Mouse (Mus musculus) limb, embryonic 11.5 days (tissue): ENCODE measurements around the gene Arhgap6. TPM values are rescaled to one million over a fixed set of nuclear protein-coding genes. Genes with fewer than 3 reads are reported as not detected.

Source experiments
- ATAC-seq: fragments of 200-750 bp; cut with Nextera tagmentation; 2 replicates; pipeline ENCODE4 v1.8.0; 2017; ENCODE audit warnings: low read depth; ENCODE audit not compliant: insufficient number of reproducible peaks, low FRiP score, low TSS enrichment
- DNase-seq: peaks from one replicate; pipeline ENCODE4 v3.0.0-alpha.2; 2015; ENCODE audit warnings: low spot score
- H3K27ac ChIP-seq: fragments of 300-500 bp; sonication (generic); replicated peaks from 2 replicates; pipeline ENCODE4 v1.5.1; 2014; ENCODE audit warnings: low read depth, mild to moderate bottlenecking, low read length
- H3K27me3 ChIP-seq: fragments of 300-500 bp; sonication (generic); 2 replicates; pipeline ENCODE4 v1.6.1; 2014; ENCODE audit warnings: mild to moderate bottlenecking, low read length, mixed read lengths; ENCODE audit not compliant: control insufficient read depth, insufficient read depth
- H3K36me3 ChIP-seq: fragments of 300-500 bp; sonication (generic); 2 replicates; pipeline ENCODE4 v1.6.1; 2014; ENCODE audit warnings: mild to moderate bottlenecking, low read length, moderate library complexity, mixed read lengths; ENCODE audit not compliant: control insufficient read depth, insufficient read depth
- H3K4me1 ChIP-seq: fragments of 300-500 bp; sonication (generic); 2 replicates; pipeline ENCODE4 v1.6.1; 2014; ENCODE audit warnings: low read length, mixed read lengths; ENCODE audit not compliant: control insufficient read depth, insufficient read depth
- H3K4me2 ChIP-seq: fragments of 300-500 bp; sonication (generic); 2 replicates; pipeline ENCODE4 v1.6.1; 2014; ENCODE audit warnings: low read depth, mild to moderate bottlenecking, moderate library complexity; ENCODE audit not compliant: severe bottlenecking
- H3K4me3 ChIP-seq: fragments of 300-500 bp; sonication (generic); 2 replicates; pipeline ENCODE4 v1.5.1; 2014; ENCODE audit warnings: low read depth, low read length
- H3K9ac ChIP-seq: fragments of 300-500 bp; sonication (generic); 2 replicates; pipeline ENCODE4 v1.6.1; 2014; ENCODE audit warnings: mild to moderate bottlenecking, low read length
- H3K9me3 ChIP-seq: fragments of 300-500 bp; sonication (generic); 2 replicates; pipeline ENCODE4 v1.6.1; 2016; ENCODE audit warnings: low read length; ENCODE audit not compliant: control insufficient read depth
- WGBS: fragments of 180-500 bp; shearing (Covaris S2); extraction: QIAGEN DNeasy Blood & Tissue Kit; methylation state at CpG from one replicate; pipeline ENCODE4 v1.1.7; 2014; 5-methylcytosine and 5-hydroxymethylcytosine counted together
- polyA plus RNA-seq: library from polyadenylated mRNA; unstranded; fragments of >200 nt; fragmentation: Nextera tagmentation; extraction: Ambion mirVana; gene quantifications from 2 replicates; pipeline ENCODE4 v1.2.1, GENCODE M21; 2014

Arhgap6 gene
- polyA plus RNA-seq, 1 experiment from 2014 or later, result 1.4 TPM

DNA sequence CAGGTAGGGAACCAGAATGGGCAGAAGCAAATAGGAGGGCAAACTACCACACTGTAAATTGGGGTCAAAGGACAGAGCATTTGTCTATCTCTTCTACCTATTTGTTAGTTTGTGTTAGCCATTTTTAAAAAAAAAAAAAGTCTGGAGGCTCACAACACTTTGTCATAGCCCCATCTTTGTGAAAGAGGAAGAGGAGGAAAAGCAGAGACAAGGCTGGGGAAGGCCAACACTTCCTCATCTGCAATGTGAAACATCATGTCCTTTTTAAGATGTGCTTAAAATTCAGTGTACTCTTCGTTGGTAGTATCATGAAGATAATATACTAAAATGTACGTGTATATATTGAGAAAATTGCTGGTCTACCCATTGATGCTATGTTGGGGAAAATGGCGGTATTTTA, 466.1 kb downstream of the Arhgap6 start:
- Histone ChIP-seq H3K4me3 (no peak overlapping the region), H3K4me2 (no peak overlapping the region), H3K9me3 (no peaks in the 10 kb centered on the region), H3K27me3 (no peaks in the 10 kb centered on the region; the same call in 1 of the 2 replicates), H3K36me3 (no peaks in the 10 kb centered on the region), H3K27ac (no peak overlapping the region), H3K9ac (no peak overlapping the region), H3K4me1 (no peaks in the 10 kb centered on the region)
- 73% methylated on average over 3 of the region's 3 CpGs for WGBS
- DNase-seq, result no peak
- no peak for ATAC-seq

DNA sequence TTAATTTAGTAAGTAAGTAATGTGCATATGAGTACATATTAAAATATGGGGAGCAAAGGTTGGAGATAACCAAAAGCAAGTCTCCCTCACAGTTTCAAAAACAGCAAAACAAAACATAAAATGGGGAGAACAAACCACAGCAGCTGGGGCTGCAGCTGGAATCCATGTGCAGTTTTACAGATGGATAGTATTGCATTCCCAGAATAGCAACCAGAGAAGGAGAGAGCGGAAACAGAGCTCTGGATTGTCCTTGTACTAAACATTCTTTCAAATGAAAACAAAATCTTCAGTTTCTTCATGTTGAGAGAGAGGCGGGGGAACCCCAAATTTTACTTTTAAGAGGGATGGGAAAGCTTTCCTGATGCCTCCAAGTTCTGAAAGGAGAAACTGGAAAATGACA, 467.3 kb downstream of the Arhgap6 start:
- H3K27me3 ChIP-seq, result no peaks in the 10 kb centered on the region; the same call in 1 of the 2 replicates
- H3K27ac ChIP-seq, result no peak overlapping the region
- H3K9ac ChIP-seq, result no peak overlapping the region
- 77% methylated on average over 2 of the region's 2 CpGs for WGBS
- no peaks in the 10 kb centered on the region for H3K9me3 ChIP-seq
- DNase-seq, result no peak
- H3K4me1 ChIP-seq, result no peaks in the 10 kb centered on the region
- no peak overlapping the region for H3K4me2 ChIP-seq
- no peak for ATAC-seq
- H3K4me3 ChIP-seq, result no peak overlapping the region
- no peaks in the 10 kb centered on the region for H3K36me3 ChIP-seq

DNA sequence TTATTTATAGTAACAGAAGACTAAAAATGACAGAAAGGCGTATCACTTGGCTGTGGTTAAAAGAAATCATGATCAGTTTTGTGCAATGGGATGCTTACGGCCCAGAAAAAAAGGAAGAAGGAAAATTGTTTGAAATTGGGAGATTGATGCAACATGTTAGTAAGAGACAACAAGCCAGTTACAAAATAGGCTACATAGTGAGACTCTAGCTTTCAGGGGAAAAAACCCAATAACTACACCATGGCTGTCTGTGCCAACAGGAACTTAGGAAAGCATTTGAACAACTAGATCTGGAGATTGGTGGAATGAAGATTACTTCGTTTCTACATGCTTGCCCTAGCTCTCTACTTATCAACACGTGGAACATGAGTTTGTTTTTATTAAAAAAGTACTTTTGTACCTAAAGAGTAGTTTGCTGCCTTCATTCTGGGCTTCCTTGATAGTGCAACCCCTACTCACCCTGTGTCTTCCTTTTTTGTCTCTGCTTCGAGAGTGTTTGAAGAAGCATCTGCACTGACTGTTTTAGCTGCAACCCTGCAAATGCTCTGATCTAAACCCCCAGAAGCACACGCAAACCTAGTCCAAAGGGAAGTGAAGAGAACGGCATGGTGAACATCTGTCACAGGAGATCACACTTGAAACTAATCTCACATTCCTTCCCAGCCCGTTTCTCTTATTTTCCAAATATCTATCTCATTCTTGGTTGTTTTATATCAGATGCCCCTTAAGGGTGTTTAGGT, 468.7 kb downstream of the Arhgap6 start:
- ATAC-seq, result no peak
- no peaks in the 10 kb centered on the region for H3K4me1 ChIP-seq
- H3K9me3 ChIP-seq, result no peaks in the 10 kb centered on the region
- no peak overlapping the region for H3K4me3 ChIP-seq
- H3K36me3 ChIP-seq, result no peaks in the 10 kb centered on the region
- no peaks in the 10 kb centered on the region for H3K27me3 ChIP-seq
- no peak for DNase-seq
- no peak overlapping the region for H3K27ac ChIP-seq
- 75% methylated on average over 8 of the region's 8 CpGs for WGBS
- no peak overlapping the region for H3K4me2 ChIP-seq
- no peak overlapping the region for H3K9ac ChIP-seq

DNA sequence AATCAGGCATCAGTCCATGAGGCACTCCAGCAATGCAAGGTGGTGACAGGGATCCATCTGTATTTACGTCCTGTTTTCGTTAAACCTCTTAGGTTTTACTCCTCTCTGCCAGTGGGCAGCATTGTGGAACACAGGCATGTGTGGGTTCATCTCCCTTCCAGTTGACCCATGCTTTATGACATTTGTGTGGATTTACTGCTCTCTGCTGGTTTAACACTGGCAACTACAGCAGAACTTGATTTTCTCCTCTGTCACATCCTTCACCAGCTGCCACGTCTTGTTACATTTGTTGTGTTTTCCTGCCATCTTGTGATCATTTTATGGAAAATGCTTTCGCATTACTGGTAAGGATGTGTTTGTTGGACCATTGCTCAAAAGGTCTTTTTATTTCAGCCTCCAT, 504.7 kb downstream of the Arhgap6 start:
- DNase-seq, result no peak
- Histone ChIP-seq H3K36me3 (no peaks in the 10 kb centered on the region), H3K4me1 (no peaks in the 10 kb centered on the region), H3K4me3 (no peak overlapping the region), H3K27ac (no peak overlapping the region), H3K9ac (no peak overlapping the region), H3K27me3 (peaks cover 2% of the 10 kb centered on the region; the same call in 1 of the 2 replicates), H3K4me2 (no peak overlapping the region), H3K9me3 (no peaks in the 10 kb centered on the region)
- no peak for ATAC-seq
- 79% methylated on average over 4 of the region's 4 CpGs for WGBS

- DNase-seq, result no peak
- H3K36me3 ChIP-seq, result no peaks in the 10 kb centered on the region
Observed at GRCm38 (mm10) chrX:169302271-169303045, 507.6 kb downstream of the Arhgap6 start.

GRCm38 (mm10) chrX:169303945-169304344, 509.0 kb downstream of the Arhgap6 start:
- no peaks in the 10 kb centered on the region for H3K36me3 ChIP-seq
- no peak overlapping the region for H3K9ac ChIP-seq
- WGBS, result 46% methylated on average over 3 of the region's 3 CpGs
- H3K4me1 ChIP-seq, result no peaks in the 10 kb centered on the region
- no peaks in the 10 kb centered on the region for H3K9me3 ChIP-seq
- H3K27ac ChIP-seq, result no peak overlapping the region
- no peak for ATAC-seq
- H3K4me2 ChIP-seq, result no peak overlapping the region
- no peaks in the 10 kb centered on the region for H3K27me3 ChIP-seq
- peak; percentile 69 for DNase-seq
- H3K4me3 ChIP-seq, result no peak overlapping the region

More at GRCm38 (mm10) chrX:169302271-169303045, 507.6 kb downstream of the Arhgap6 start:
- H3K9me3 ChIP-seq, result no peaks in the 10 kb centered on the region
- no peak for ATAC-seq
- 67% methylated on average over 25 of the region's 26 CpGs for WGBS
- H3K4me2 ChIP-seq, result no peak overlapping the region
- H3K9ac ChIP-seq, result no peak overlapping the region
- H3K4me3 ChIP-seq, result no peak overlapping the region
- H3K4me1 ChIP-seq, result no peaks in the 10 kb centered on the region
- H3K27me3 ChIP-seq, result no peaks in the 10 kb centered on the region
- no peak overlapping the region for H3K27ac ChIP-seq

- no peak overlapping the region for H3K4me2 ChIP-seq
Observed at GRCm38 (mm10) chrX:169308559-169308958, 513.7 kb downstream of the Arhgap6 start.

GRCm38 (mm10) chrX:169319066-169319760, 524.3 kb downstream of the Arhgap6 start:
- Histone ChIP-seq H3K27ac (no peak overlapping the region), H3K4me3 (peak overlapping the region; percentile 54), H3K27me3 (no peaks in the 10 kb centered on the region), H3K4me1 (no peaks in the 10 kb centered on the region), H3K9ac (peak overlapping the region; percentile 67), H3K36me3 (no peaks in the 10 kb centered on the region), H3K9me3 (no peaks in the 10 kb centered on the region), H3K4me2 (peak overlapping the region; percentile 39)
- DNase-seq, result no peak
- 62% methylated on average over 12 of the region's 12 CpGs for WGBS
- no peak for ATAC-seq

More at GRCm38 (mm10) chrX:169308559-169308958, 513.7 kb downstream of the Arhgap6 start:
- Histone ChIP-seq H3K36me3 (no peaks in the 10 kb centered on the region), H3K9ac (no peak overlapping the region), H3K27me3 (no peaks in the 10 kb centered on the region), H3K27ac (no peak overlapping the region), H3K9me3 (no peaks in the 10 kb centered on the region), H3K4me3 (no peak overlapping the region), H3K4me1 (no peaks in the 10 kb centered on the region)
- ATAC-seq, result no peak
- WGBS, result 95% methylated on average over 3 of the region's 3 CpGs
- no peak for DNase-seq
